Mouse (Mus musculus): ENCODE measurements around the gene Trim21. TPM values are rescaled to one million over a fixed set of nuclear protein-coding genes. Genes with fewer than 3 reads are reported as not detected.

Trim21 gene
- polyA plus RNA-seq, 1 experiment from 2014 or later: 0.61 TPM

DNA sequence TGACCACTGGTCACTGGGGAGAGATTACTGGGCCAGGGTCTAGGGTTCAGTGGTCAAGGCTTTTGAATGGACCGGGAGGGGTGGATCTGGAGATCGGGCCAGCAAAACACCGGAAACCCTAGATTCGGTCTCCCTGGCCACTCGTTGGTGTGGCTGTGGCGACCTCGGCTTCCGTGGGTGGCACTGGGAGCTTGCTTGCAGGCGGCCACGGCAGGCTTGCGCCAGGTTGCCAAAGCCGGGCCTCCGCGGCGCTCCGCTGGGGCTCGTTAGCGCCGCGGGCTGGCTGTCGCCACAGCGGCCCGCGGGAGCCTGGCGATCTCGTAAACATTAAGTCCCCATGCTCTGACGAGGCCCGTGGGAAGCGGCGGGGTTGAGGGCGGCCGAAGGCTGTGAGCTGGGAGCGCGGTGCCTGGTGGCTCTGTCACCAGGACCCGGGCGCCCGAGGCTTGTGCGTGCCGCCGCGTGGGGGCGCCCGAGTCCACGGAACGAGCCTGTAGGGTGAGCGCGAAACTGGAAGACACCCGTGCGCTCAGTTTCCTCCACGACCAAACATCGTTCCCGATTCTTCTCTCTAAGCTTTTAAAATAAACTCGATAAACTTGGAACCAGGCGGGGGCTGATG lies 52.4 kb downstream of the Trim21 start:
- Histone ChIP-seq H3K27ac (replicated peaks; ENCODE audit: low read depth, low read length) (no peak overlapping the region), H3K9ac (replicated peaks; ENCODE audit: low read length) (peak overlapping the region; percentile 76), H3K27me3 (ENCODE audit: control insufficient read depth, insufficient read depth, low read length) (no peaks in the 10 kb centered on the region), H3K9me3 (ENCODE audit: control insufficient read depth, low read length) (no peaks in the 10 kb centered on the region), H3K36me3 (ENCODE audit: control insufficient read depth, insufficient read depth, low read length) (no peaks in the 10 kb centered on the region), H3K4me3 (replicated peaks; ENCODE audit: low read depth, low read length) (peak overlapping the region; percentile 55), H3K4me2 (ENCODE audit: low read length) (peak overlapping the region; percentile 90), H3K4me1 (ENCODE audit: control insufficient read depth, insufficient read depth, low read length) (0 out of 2 replicates have a peak, but pooled peaks cover 3% of the 10 kb centered on the region)
- ATAC-seq (ENCODE audit: low FRiP score, low TSS enrichment) (peak; percentile 92), DNase-seq (peak; percentile 96)
- under 1% methylated on average over 54 of the region's 54 CpGs for WGBS

DNA sequence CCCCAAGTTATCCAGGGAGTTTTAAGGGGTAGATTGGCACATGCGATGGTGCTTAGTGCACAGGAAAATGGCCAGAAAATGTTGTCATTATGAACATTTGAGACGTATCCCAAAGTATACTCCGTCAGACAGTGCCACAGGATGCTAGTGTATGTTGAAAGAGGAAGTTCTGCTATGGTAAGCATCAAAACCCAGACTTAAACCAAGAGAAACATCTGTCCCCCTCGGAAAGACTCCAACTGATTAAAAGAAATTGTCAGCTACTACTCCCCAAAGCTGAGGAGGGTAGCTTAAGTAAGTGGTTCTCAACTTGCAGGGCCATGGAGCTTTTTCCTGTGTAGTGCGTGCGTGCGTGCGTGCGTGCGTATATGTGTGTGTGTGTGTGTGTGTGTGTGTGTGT lies 53.4 kb downstream of the Trim21 start:
- Histone ChIP-seq H3K4me2 (ENCODE audit: low read length) (no peak overlapping the region), H3K27me3 (ENCODE audit: control insufficient read depth, insufficient read depth, low read length) (no peaks in the 10 kb centered on the region), H3K4me1 (ENCODE audit: control insufficient read depth, insufficient read depth, low read length) (0 out of 2 replicates have a peak, but pooled peaks cover 3% of the 10 kb centered on the region), H3K4me3 (replicated peaks; ENCODE audit: low read depth, low read length) (no peak overlapping the region), H3K9me3 (ENCODE audit: control insufficient read depth, low read length) (no peaks in the 10 kb centered on the region), H3K9ac (replicated peaks; ENCODE audit: low read length) (no peak overlapping the region), H3K27ac (replicated peaks; ENCODE audit: low read depth, low read length) (no peak overlapping the region), H3K36me3 (ENCODE audit: control insufficient read depth, insufficient read depth, low read length) (no peaks in the 10 kb centered on the region)
- no peak for ATAC-seq (ENCODE audit: low FRiP score, low TSS enrichment)
- WGBS: 91% methylated on average over 10 of the region's 10 CpGs
- no peak for DNase-seq

DNA sequence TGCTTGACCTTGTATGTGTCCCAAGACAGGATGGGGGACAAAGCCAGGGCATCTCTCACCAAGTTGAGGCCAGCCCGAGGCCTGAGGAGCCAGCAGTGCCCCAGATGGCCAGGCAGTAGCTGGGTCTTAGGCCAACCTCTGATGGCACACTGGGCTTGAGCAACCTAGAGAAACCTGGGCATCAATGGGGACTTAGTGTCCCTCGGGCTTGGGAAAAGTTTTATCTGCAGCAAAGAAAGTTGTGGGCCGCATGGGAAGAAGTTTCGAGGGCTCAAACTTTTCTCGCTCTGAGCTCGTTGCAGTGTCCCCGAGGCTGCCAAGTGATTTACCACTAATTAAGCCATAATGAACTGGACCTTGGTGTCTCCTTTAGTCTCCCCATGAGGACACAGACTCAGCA lies 55.6 kb downstream of the Trim21 start:
- DNase-seq (no peak), ATAC-seq (ENCODE audit: low FRiP score, low TSS enrichment) (no peak)
- H3K27me3 ChIP-seq (ENCODE audit: control insufficient read depth, insufficient read depth, low read length): no peaks in the 10 kb centered on the region
- no peaks in the 10 kb centered on the region for H3K9me3 ChIP-seq (ENCODE audit: control insufficient read depth, low read length)
- H3K4me3 ChIP-seq (replicated peaks; ENCODE audit: low read depth, low read length): no peak overlapping the region
- no peak overlapping the region for H3K9ac ChIP-seq (replicated peaks; ENCODE audit: low read length)
- no peak overlapping the region for H3K4me2 ChIP-seq (ENCODE audit: low read length)
- no peak overlapping the region for H3K27ac ChIP-seq (replicated peaks; ENCODE audit: low read depth, low read length)
- H3K36me3 ChIP-seq (ENCODE audit: control insufficient read depth, insufficient read depth, low read length): no peaks in the 10 kb centered on the region
- H3K4me1 ChIP-seq (ENCODE audit: control insufficient read depth, insufficient read depth, low read length): 0 out of 2 replicates have a peak, but pooled peaks cover 3% of the 10 kb centered on the region
- WGBS: 79% methylated on average over 7 of the region's 7 CpGs

DNA sequence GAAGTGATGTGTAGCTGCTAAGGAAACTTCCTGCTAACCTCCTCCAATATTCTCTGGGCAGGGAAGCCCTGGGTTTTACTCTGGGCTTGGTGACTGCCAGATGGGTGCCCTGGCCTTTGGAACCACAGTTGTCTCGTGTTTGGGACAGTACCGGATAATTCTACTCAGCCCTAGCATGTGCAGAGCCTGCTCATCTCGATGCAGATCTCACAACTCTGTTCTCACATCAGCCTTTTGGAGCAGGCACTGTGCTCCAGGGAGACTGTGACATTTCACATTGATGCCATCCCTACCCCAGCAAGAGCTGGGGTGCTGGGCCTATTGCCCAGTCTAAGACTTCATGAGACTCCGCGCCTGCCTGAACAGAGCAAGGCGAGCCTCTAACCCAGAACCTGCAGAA lies 56.6 kb downstream of the Trim21 start:
- Histone ChIP-seq H3K9me3 (ENCODE audit: control insufficient read depth, low read length) (no peaks in the 10 kb centered on the region), H3K27ac (replicated peaks; ENCODE audit: low read depth, low read length) (no peak overlapping the region), H3K36me3 (ENCODE audit: control insufficient read depth, insufficient read depth, low read length) (no peaks in the 10 kb centered on the region), H3K4me1 (ENCODE audit: control insufficient read depth, insufficient read depth, low read length) (0 out of 2 replicates have a peak, but pooled peaks cover 3% of the 10 kb centered on the region), H3K4me2 (ENCODE audit: low read length) (no peak overlapping the region), H3K4me3 (replicated peaks; ENCODE audit: low read depth, low read length) (no peak overlapping the region), H3K27me3 (ENCODE audit: control insufficient read depth, insufficient read depth, low read length) (no peaks in the 10 kb centered on the region), H3K9ac (replicated peaks; ENCODE audit: low read length) (no peak overlapping the region)
- WGBS: 90% methylated on average over 6 of the region's 6 CpGs
- no peak for DNase-seq
- ATAC-seq (ENCODE audit: low FRiP score, low TSS enrichment): no peak

DNA sequence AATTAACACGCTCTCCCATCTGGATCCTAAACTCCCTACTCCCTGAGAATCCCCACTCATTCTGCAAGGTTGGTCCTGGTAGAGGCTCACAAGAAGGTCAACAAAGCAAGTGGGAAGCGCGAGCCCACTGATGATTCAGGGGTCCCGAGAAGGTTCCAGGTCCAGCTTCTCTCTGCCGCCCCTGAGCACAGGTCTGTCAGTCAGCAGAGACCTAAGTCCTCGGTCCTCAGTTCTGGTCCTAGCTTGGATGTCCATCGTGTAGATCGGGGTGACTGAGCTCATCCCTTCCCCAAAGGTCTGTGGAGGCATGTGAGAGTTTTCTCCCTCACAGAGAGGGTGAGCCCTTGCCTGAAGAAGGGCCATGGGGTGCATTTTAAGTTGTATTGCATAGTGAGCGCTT lies 57.2 kb downstream of the Trim21 start:
- ATAC-seq (ENCODE audit: low FRiP score, low TSS enrichment) (no peak), DNase-seq (no peak)
- H3K36me3 ChIP-seq (ENCODE audit: control insufficient read depth, insufficient read depth, low read length): no peaks in the 10 kb centered on the region
- no peak overlapping the region for H3K4me3 ChIP-seq (replicated peaks; ENCODE audit: low read depth, low read length)
- no peak overlapping the region for H3K4me2 ChIP-seq (ENCODE audit: low read length)
- WGBS: 90% methylated on average over 9 of the region's 9 CpGs
- H3K27me3 ChIP-seq (ENCODE audit: control insufficient read depth, insufficient read depth, low read length): no peaks in the 10 kb centered on the region
- H3K27ac ChIP-seq (replicated peaks; ENCODE audit: low read depth, low read length): no peak overlapping the region
- H3K9ac ChIP-seq (replicated peaks; ENCODE audit: low read length): no peak overlapping the region
- no peaks in the 10 kb centered on the region for H3K9me3 ChIP-seq (ENCODE audit: control insufficient read depth, low read length)
- 0 out of 2 replicates have a peak, but pooled peaks cover 3% of the 10 kb centered on the region for H3K4me1 ChIP-seq (ENCODE audit: control insufficient read depth, insufficient read depth, low read length)

Other genes with a start within 250 kb of the Trim21 start
- gene Rrm1, start 123.8 kb downstream of the Trim21 start, polyA plus RNA-seq (2014; fragmentation: Nextera tagmentation; extraction: Ambion mirVana): 36.2 and 65.9 TPM in 2 replicates
- gene Olfr543, start 83.8 kb downstream of the Trim21 start, polyA plus RNA-seq (2014; fragmentation: Nextera tagmentation; extraction: Ambion mirVana): 0.61 and 0.74 TPM in 2 replicates
- 0.14 and 0.22 TPM in 2 replicates for gene Olfr544, start 77.2 kb downstream of the Trim21 start, polyA plus RNA-seq (2014; fragmentation: Nextera tagmentation; extraction: Ambion mirVana)
- gene Olfr545, start 65.9 kb downstream of the Trim21 start, polyA plus RNA-seq (2014; fragmentation: Nextera tagmentation; extraction: Ambion mirVana): 0.20 TPM in 1 of 2 replicates, not detected in the other
- not detected in 2 replicates for gene Olfr547, start 30.7 kb downstream of the Trim21 start, polyA plus RNA-seq (2014; fragmentation: Nextera tagmentation; extraction: Ambion mirVana)
- gene Olfr548-ps1, start 24.6 kb downstream of the Trim21 start, polyA plus RNA-seq (2014; fragmentation: Nextera tagmentation; extraction: Ambion mirVana): not detected in 2 replicates
- gene Olfr549, start 15.6 kb downstream of the Trim21 start, polyA plus RNA-seq (2014; fragmentation: Nextera tagmentation; extraction: Ambion mirVana): not detected in 2 replicates
- not detected in 2 replicates for gene Olfr550, start 6.0 kb upstream of the Trim21 start, polyA plus RNA-seq (2014; fragmentation: Nextera tagmentation; extraction: Ambion mirVana)
- not detected in 2 replicates for gene Olfr551, start 26.4 kb upstream of the Trim21 start, polyA plus RNA-seq (2014; fragmentation: Nextera tagmentation; extraction: Ambion mirVana)
- gene Olfr552, start 32.3 kb upstream of the Trim21 start, polyA plus RNA-seq (2014; fragmentation: Nextera tagmentation; extraction: Ambion mirVana): not detected in 2 replicates
- gene Olfr553, start 52.7 kb upstream of the Trim21 start, polyA plus RNA-seq (2014; fragmentation: Nextera tagmentation; extraction: Ambion mirVana): not detected in 2 replicates
- gene Olfr554, start 72.9 kb upstream of the Trim21 start, polyA plus RNA-seq (2014; fragmentation: Nextera tagmentation; extraction: Ambion mirVana): not detected in 2 replicates
- gene Olfr555, start 93.3 kb upstream of the Trim21 start, polyA plus RNA-seq (2014; fragmentation: Nextera tagmentation; extraction: Ambion mirVana): not detected in 2 replicates
- gene Olfr556, start 99.4 kb upstream of the Trim21 start, polyA plus RNA-seq (2014; fragmentation: Nextera tagmentation; extraction: Ambion mirVana): not detected in 2 replicates
- gene Trim68, start 121.8 kb upstream of the Trim21 start, polyA plus RNA-seq (2014; fragmentation: Nextera tagmentation; extraction: Ambion mirVana): 6.5 and 8.1 TPM in 2 replicates
- not detected in 2 replicates for gene Olfr557, start 130.4 kb upstream of the Trim21 start, polyA plus RNA-seq (2014; fragmentation: Nextera tagmentation; extraction: Ambion mirVana)
- gene Olfr558, start 136.7 kb upstream of the Trim21 start, polyA plus RNA-seq (2014; fragmentation: Nextera tagmentation; extraction: Ambion mirVana): not detected in 2 replicates
- not detected in 2 replicates for gene Olfr33, start 153.6 kb upstream of the Trim21 start, polyA plus RNA-seq (2014; fragmentation: Nextera tagmentation; extraction: Ambion mirVana)
- gene Olfr559, start 162.0 kb upstream of the Trim21 start, polyA plus RNA-seq (2014; fragmentation: Nextera tagmentation; extraction: Ambion mirVana): not detected in 2 replicates
- gene Olfr560, start 193.9 kb upstream of the Trim21 start, polyA plus RNA-seq (2014; fragmentation: Nextera tagmentation; extraction: Ambion mirVana): not detected in 2 replicates
- gene Olfr78, start 194.0 kb upstream of the Trim21 start, polyA plus RNA-seq (2014; fragmentation: Nextera tagmentation; extraction: Ambion mirVana): not detected in 2 replicates
- gene Olfr561, start 205.7 kb upstream of the Trim21 start, polyA plus RNA-seq (2014; fragmentation: Nextera tagmentation; extraction: Ambion mirVana): not detected in 2 replicates
- not detected in 2 replicates for gene Olfr564, start 238.0 kb upstream of the Trim21 start, polyA plus RNA-seq (2014; fragmentation: Nextera tagmentation; extraction: Ambion mirVana)

All from midbrain, embryonic 14.5 days (tissue).